Mouse (Mus musculus) gastrocnemius, adult 2 months (tissue): Measurements from ENCODE around the gene Hdhd5. TPM values are rescaled to one million over a fixed set of nuclear protein-coding genes. Genes with fewer than 3 reads are reported as not detected.
A peak's percentile ranks its signal among the peaks of the same experiment; 100 is the strongest.

Source experiments
- DNase-seq: peaks from one replicate; pipeline ENCODE4 v3.0.0; 2022
- H3K27ac ChIP-seq: fragments of 200-600 bp; 2 replicates; pipeline ENCODE4 v1.8.1; 2022; ENCODE audit warnings: mild to moderate bottlenecking
- H3K4me3 ChIP-seq: fragments of 200-600 bp; 2 replicates; pipeline ENCODE4 v1.8.1; 2022; ENCODE audit warnings: mild to moderate bottlenecking, moderate library complexity
- CTCF ChIP-seq: fragments of 200-600 bp; IDR thresholded peaks from 2 replicates; pipeline ENCODE4 v1.8.1; 2022; ENCODE audit warnings: antibody characterized with exemption, mild to moderate bottlenecking, moderate library complexity
- intact Hi-C: fragments of 180-260 bp; cut with DNase I; formaldehyde crosslinking; loops from one replicate; pipeline ENCODE4 v1.15.1; 2025
- total RNA-seq, 2 experiments: library from RNA; stranded (reverse); gene quantifications; 2 replicates each; pipeline ENCODE4 v1.2.3; 2021

Hdhd5 gene
- total RNA-seq, 2 experiments from 2014 or later = 19.4 to 28.5 TPM

GRCm38 (mm10) chr6:120491862-120492498, 39.1 kb downstream of the Hdhd5 start:
- intact Hi-C loops = no loop called here
- peak overlapping the region; percentile 75 for H3K4me3 ChIP-seq

GRCm38 (mm10) chr6:120491064-120491463, 40.1 kb downstream of the Hdhd5 start:
- intact Hi-C loops = no loop called here
- Histone ChIP-seq H3K4me3 (no peak overlapping the region), H3K27ac (no peak overlapping the region)
- no peak for DNase-seq
- TF ChIP-seq CTCF = no peak

More at GRCm38 (mm10) chr6:120491862-120492498, 39.1 kb downstream of the Hdhd5 start:
- no peak for DNase-seq
- TF ChIP-seq CTCF = no peak
- no peak overlapping the region for H3K27ac ChIP-seq

- intact Hi-C loops = no loop called here
- H3K27ac ChIP-seq = no peak overlapping the region
- DNase-seq = no peak
- no peak overlapping the region for H3K4me3 ChIP-seq
- no peak for TF ChIP-seq CTCF
Observed at GRCm38 (mm10) chr6:120489461-120489860, 41.7 kb downstream of the Hdhd5 start.

GRCm38 (mm10) chr6:120488647-120489046, 42.5 kb downstream of the Hdhd5 start:
- no peak overlapping the region for H3K4me3 ChIP-seq
- TF ChIP-seq CTCF = no peak
- intact Hi-C loops = no loop called here
- no peak for DNase-seq
- H3K27ac ChIP-seq = no peak overlapping the region

- no peak overlapping the region for H3K4me3 ChIP-seq
- intact Hi-C loops = no loop called here
- DNase-seq = no peak
- no peak overlapping the region for H3K27ac ChIP-seq
- no peak for TF ChIP-seq CTCF
Observed at GRCm38 (mm10) chr6:120486051-120486510, 45.0 kb downstream of the Hdhd5 start.

- no peak overlapping the region for H3K27ac ChIP-seq
- intact Hi-C loops = no loop called here
- no peak for TF ChIP-seq CTCF
Observed at GRCm38 (mm10) chr6:120485038-120485437, 46.1 kb downstream of the Hdhd5 start.

GRCm38 (mm10) chr6:120483211-120483626, 47.9 kb downstream of the Hdhd5 start:
- Histone ChIP-seq H3K27ac (peak overlapping the region; percentile 62), H3K4me3 (peak overlapping the region; percentile 32)
- peak; percentile 54 for DNase-seq
- peak; percentile 71 for TF ChIP-seq CTCF
- intact Hi-C loops = loop anchor here (5.0 kb wide), 1 partner anchor 46 kb away; no protein-coding TSS in a partner anchor

More at GRCm38 (mm10) chr6:120485038-120485437, 46.1 kb downstream of the Hdhd5 start:
- no peak for DNase-seq
- H3K4me3 ChIP-seq = no peak overlapping the region

- H3K27ac ChIP-seq = peak overlapping the region; percentile 62
- TF ChIP-seq CTCF = no peak
- peak; percentile 51 for DNase-seq
- intact Hi-C loops = loop anchor here (5.0 kb wide), 1 partner anchor 45 kb away; no protein-coding TSS in a partner anchor
- H3K4me3 ChIP-seq = no peak overlapping the region
Observed at GRCm38 (mm10) chr6:120482756-120483155, 48.4 kb downstream of the Hdhd5 start.

GRCm38 (mm10) chr6:120482021-120482420, 49.1 kb downstream of the Hdhd5 start:
- Histone ChIP-seq H3K27ac (no peak overlapping the region), H3K4me3 (no peak overlapping the region)
- no peak for TF ChIP-seq CTCF
- intact Hi-C loops = loop anchor here (5.0 kb wide), 1 partner anchor 45 kb away; no protein-coding TSS in a partner anchor
- DNase-seq = no peak

- peak; percentile 32; the same call in 1 of the 2 replicates for TF ChIP-seq CTCF
- DNase-seq = peak; percentile 42
- H3K4me3 ChIP-seq = no peak overlapping the region
- H3K27ac ChIP-seq = no peak overlapping the region
- intact Hi-C loops = loop anchor here (5.0 kb wide), 1 partner anchor 44 kb away; no protein-coding TSS in a partner anchor
Observed at GRCm38 (mm10) chr6:120481538-120481937, 49.6 kb downstream of the Hdhd5 start.

- no peak for DNase-seq
- no peak overlapping the region for H3K27ac ChIP-seq
- no peak for TF ChIP-seq CTCF
- H3K4me3 ChIP-seq = no peak overlapping the region
- intact Hi-C loops = loop anchor here (5.0 kb wide), 1 partner anchor 43 kb away; no protein-coding TSS in a partner anchor
Observed at GRCm38 (mm10) chr6:120480361-120480760, 50.8 kb downstream of the Hdhd5 start.

- no peak for TF ChIP-seq CTCF
- no peak overlapping the region for H3K4me3 ChIP-seq
Observed at GRCm38 (mm10) chr6:120479302-120479701, 51.8 kb downstream of the Hdhd5 start.

GRCm38 (mm10) chr6:120475288-120475687, 55.8 kb downstream of the Hdhd5 start:
- H3K27ac ChIP-seq = no peak overlapping the region
- H3K4me3 ChIP-seq = no peak overlapping the region
- TF ChIP-seq CTCF = no peak
- intact Hi-C loops = no loop called here
- DNase-seq = no peak

More at GRCm38 (mm10) chr6:120479302-120479701, 51.8 kb downstream of the Hdhd5 start:
- intact Hi-C loops = no loop called here
- no peak for DNase-seq
- H3K27ac ChIP-seq = no peak overlapping the region

- no peak for TF ChIP-seq CTCF
- no peak overlapping the region for H3K4me3 ChIP-seq
- intact Hi-C loops = no loop called here
- H3K27ac ChIP-seq = no peak overlapping the region
- DNase-seq = no peak
Observed at GRCm38 (mm10) chr6:120473427-120473826, 57.7 kb downstream of the Hdhd5 start.
